Mouse (Mus musculus) spleen, adult 18-20 months (tissue): ENCODE measurements around the gene Nrg4.
A peak's percentile ranks its signal among the peaks of the same experiment; 100 is the strongest.

ENCODE experiments used
- DNase-seq, 2 experiments: peaks; one replicate each; pipeline ENCODE4 v3.0.0; 2022; ENCODE audit warnings: mixed read lengths in 2 of 2

Nrg4 gene

DNA sequence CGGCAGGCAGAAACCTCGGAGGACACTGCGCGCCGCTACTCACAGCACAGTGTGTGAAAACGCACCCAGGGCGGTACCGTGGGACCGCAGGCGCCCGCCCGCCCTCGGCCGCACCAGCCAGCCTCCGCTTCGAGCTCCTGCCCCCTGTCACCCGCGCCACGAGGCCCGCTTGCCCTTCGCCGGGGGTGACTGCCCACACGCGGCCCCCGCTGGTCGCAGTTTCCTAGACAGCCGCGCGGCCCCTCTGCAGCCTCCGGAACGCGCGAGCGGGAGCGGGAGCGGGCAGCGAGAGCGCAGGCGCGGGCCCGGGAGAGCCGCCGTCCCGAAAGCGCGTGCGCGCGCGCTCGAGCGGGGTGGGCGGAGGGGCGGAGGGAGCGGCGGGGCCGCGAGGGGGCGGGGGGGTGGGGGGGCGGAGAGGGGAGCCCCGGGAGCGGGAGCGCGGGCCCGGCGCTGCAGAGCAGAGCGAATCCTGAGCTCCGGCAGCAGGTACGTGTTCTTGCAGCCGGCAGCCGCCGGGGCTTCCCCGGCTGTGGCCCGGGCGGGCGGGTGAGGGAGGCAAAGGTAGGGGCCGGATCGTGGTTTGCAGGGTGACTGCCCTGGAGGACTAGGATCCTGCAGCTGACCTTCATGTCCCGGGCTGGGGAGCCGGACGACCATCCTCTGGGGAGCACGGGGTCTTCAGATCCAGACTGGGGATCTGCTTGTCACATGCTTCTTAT, at the start of gene Nrg4, which contains the start of gene Tmem266:
TSS of gene Nrg4 (minus strand) at position 330 of the 719 bp plus-strand sequence.
TSS of gene Tmem266 (plus strand) at position 399 of the 719 bp plus-strand sequence.
- DNase-seq, result peak; percentile 50 to 53

DNA sequence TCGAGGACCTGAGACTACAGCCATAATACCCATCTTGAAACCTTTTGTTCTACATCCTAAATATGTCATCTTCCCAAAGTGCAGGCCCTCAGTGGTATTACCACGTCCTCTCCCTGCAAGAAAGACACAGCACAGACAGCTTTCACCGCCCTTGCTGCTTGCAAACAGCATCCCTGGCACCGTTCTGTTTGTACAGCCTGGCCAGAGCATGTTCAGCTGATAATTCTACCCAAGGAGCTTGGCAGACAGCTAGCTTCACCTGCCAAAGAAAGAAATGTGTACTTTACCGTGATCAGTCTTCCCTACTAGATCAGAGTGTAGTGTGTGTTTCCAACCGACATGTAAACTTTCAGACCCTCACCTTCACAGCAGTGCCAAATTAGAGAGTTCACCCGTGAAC, 45.3 kb upstream of the Nrg4 start:
- no peak for DNase-seq

DNA sequence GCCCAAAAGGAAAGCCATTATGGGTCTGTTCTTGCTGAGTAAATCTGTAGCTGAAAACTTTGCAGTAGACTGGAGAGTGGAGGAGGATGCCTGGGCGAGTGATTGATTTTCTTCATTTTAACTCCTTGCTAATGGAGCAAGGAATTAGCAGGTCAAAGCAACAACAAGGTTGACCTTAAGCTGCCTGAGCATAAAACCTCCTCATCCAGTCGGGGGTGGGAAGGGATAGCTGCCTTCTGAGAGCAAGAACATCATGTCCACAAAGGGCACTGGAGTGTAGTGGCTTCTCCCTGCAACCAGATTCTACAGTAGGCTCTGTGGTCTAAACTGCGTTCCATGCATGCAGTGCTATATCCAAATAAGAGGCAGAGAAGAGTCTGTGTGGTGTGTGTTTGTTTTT, 41.4 kb upstream of the Nrg4 start:
- DNase-seq, result no peak

DNA sequence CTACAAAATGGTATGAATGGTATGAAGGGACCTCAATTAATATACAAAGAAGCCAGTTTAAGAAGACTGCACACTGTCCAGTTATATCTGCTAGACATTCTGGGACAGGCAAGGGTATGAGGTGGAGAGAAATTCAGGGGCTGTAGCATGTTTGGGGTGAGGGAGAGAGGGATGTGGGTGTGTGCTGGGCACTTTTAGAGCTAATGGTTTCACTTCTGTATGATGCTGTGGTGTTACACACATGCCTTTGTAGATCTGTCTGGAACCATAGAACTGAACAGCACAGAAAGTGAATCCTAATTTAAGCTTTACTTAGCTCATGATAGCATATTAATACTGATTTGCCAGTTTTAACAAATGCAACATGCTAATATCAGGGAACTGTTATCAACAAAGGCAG, 37.1 kb upstream of the Nrg4 start:
- no peak for DNase-seq

DNA sequence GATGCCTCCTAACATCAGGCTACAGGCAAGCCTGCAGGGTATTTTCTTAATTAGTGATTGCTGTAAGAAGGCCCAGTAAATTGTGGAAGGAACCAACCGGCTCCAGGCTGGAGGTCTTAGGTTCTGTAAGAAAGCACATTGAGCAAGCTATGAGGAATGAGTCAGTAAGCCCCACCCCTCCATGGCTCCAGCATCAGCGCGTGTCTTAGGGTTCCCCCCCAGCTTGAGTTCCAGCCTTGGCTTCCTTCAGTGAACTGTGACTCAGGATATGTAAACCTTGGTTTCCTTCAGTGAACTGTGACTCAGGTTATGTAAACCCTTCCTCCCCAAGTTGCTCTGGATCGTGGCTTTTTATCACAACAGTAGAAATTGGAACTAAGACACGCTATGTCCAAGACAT, 35.3 kb upstream of the Nrg4 start:
- no peak for DNase-seq

DNA sequence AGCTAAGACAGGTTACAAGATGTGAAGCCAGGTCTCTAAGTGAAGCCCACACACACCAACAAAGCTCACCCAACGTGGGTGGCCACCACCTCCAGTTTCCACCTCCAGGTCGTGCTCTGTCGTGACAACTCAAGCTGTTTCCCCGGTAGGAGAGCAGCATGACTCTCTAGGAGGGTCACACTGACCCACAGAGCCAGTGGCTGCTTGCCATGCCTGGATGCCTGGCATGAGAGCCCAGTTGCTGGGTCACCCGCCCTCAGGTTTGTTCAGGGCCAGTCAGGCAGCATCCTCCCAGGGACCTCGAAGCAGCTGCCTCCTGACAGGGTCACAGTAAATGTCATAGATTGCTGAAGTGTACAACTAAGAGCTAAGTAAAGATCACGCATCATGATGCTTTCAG, 34.2 kb upstream of the Nrg4 start:
- no peak for DNase-seq

GRCm38 (mm10) chr9:55360372-55360771, 33.7 kb upstream of the Nrg4 start:
- DNase-seq, result no peak

DNA sequence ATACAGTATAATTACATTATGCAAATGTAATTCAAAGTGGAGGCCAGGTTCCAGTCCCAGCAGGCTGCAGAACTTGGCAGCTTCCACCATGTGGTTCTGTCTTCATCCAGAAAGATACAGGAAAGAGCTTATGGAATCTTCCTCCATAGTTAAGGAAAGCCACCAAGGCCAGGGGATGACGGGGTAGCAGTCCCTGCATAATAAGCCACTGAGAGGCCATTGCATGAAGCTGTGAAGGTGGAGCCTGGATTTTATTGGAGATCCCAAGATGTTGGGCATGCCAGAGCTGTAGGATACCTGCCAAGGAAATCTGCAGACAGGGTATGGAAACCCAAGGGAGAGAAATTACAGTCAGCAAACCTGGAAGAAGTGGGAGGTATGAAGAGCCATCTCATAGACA, 30.5 kb upstream of the Nrg4 start:
- no peak for DNase-seq

GRCm38 (mm10) chr9:55355270-55355834, 28.7 kb upstream of the Nrg4 start:
- DNase-seq, result no peak

- no peak for DNase-seq
Measured at GRCm38 (mm10) chr9:55354686-55355085, 28.0 kb upstream of the Nrg4 start.

GRCm38 (mm10) chr9:55348664-55349063, 22.0 kb upstream of the Nrg4 start:
- DNase-seq, result no peak

GRCm38 (mm10) chr9:55345332-55345731, 18.7 kb upstream of the Nrg4 start:
- DNase-seq, result no peak

DNA sequence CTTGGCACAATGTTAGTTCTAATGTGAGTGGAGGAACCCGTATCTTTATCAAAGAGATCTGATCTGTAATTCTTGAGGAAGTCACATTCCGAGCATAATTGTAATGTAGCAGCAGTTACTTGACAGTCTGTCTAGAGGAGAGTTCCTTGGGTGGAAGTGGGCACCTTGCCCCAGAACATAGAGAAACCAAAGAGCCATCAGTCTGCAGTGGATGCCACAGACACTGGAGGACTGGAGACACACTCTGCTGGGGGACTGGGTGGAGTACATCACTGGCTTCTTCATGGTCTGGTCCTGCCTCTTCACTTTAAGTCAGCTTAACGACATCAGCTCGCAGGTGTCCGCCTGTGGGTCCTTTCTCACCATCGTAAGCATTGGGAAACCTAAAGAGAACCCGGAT, 17.5 kb upstream of the Nrg4 start:
- DNase-seq, result no peak

DNA sequence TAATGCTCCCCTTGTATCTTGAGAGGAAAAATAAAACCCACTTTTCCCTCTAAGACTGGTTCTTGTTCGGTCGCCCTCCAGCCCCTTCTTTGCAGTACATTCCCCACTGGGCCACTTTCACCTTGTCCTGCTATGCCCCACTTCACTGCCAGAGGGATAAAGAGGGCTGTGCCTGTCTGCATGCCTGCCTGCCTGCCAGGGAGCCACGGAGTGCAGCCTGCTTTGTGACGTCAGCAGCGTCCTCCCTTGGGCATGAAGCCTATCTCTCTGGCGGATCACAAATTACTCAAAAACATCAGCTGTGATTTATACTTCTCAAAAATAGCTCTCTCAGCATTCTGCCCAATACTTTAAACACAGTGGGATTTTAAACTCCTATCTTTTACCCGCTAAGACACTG, 6.3 kb upstream of the Nrg4 start:
- DNase-seq, result no peak

DNA sequence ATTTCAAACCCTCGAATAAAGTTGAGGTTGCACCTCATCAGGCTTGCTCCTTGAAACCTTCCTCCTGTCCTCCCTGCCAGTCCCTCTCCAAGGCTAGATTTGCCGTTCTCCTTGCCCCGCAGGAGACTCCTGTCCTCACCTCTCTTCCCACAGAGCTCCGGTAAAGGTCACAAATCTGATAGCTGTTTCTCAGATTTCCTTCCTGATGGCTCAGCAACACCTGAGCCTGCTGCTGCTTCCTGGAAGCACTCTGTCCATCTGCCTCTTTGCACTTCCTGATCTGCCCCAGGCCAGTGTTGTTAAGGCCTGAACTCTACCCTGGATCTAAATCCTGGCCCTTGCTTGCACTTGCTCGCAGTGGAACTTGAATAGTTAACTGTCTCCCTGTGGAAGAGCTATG, 5.8 kb upstream of the Nrg4 start:
- no peak for DNase-seq

DNA sequence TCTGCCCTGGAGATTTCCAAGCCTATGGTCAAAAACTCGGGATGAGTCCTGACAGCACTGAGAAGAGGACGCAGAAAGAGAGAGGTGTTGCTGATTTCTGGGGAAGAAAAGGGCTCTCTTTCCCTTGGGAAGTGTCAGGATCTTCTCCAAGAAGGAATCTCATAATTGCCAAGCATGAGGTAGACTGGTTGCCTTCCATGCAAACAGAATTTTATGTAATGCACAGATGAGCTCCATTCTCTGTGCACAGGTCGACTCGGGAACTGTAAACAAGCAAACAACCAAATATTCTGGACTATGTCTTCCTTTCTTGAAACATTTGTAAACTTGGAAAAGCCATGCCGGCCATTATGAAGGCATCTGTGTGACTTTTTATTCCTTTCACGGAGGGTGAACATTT, 2.8 kb upstream of the Nrg4 start:
- no peak for DNase-seq

DNA sequence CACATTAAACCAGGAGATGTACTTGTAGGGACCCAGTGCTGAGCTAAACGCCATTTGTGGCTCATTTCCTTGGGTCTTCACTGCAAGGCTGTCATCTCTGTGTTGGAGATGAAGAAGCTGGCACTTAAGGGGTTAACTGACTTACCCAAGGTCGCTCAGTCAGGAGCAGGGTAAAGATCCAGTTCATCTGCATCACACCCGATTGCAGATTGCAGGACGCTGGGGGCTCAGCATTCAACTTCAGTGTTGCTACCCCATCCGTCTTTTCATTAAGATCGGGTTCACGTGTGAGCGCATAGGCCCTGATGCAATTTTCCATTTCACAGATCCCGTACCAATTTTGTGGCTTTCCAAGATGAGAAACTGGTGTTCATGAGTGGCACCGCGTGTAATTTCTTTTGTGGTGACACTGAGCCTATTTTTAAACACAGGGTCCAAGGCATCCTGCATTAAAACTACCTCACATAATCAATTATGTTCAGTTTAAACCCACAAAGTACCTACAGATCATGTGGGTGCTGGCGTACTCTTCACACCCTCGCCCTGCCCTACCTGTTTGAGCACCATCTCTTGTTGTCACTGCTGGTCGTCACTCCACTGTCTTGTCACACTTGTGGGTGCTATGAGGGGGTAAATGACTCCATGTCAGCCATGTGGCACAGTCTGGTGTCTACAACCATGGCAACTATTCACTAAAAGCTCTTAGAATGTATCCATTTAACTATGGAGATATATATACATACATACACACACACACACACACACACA, 1.7 kb upstream of the Nrg4 start:
- DNase-seq, result no peak

GRCm38 (mm10) chr9:55327234-55327615, 581 bp upstream of the Nrg4 start:
- peak; percentile 27 to 35 for DNase-seq

- no peak for DNase-seq
Measured at GRCm38 (mm10) chr9:55325564-55326514, 805 bp downstream of the Nrg4 start.

DNA sequence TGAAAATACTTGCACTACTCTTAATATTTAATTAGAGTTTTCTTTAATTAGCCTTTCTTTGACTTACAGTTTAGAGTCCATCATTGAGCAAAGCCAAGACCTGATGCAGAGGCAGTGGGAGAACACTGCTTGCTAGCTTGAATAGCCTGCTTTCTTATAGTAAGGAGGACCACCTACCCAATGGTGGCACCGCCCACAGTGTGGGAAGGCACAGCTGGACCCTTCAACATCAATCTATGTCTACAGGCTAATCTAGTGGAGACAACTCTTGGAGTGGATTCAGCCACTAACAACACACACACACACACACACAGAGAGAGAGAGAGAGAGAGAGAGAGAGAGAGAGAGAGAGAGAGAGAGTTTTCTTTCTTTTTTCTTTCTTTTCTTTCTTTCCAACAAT, 1.6 kb downstream of the Nrg4 start:
- DNase-seq, result no peak

- DNase-seq, result no peak
Measured at GRCm38 (mm10) chr9:55324516-55324915, 2.1 kb downstream of the Nrg4 start.

DNA sequence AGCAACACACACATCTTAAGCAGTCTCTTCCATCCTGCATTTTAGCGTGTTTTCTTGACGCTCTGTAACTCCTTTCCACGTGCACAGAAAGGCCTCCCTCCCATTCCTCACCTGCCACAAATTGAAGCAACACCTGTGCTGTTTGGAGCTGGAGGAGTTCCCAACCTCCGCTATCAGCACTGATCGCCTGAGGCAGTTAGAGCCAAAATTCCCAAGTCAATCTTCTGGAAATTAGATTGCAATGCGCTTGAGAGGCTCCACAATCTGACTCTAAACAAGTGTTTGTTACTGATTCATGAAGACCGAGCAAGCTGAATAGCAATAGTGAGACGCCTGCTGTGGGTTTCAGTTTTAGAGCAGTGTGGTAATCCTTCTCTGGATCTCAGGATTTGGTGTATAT, 2.6 kb downstream of the Nrg4 start:
- DNase-seq, result no peak

DNA sequence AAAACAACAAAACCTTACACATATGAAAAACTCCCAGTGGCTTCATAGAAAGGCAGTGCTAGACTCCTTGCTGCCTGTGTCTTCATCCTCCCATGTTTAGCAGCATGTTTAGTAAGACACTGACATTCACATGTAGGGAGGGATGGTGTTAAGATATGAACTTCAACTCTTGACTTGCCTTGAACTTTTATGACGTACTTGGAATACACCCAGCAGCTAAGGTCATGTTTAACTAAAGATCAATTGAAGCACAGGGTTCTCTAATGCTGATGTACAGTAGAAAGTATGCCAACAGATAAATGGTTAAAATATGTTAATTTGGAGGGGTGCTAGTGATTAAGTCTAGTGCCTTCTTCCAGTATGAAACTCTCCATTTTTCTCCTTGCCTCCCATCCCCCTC, 4.0 kb downstream of the Nrg4 start:
- no peak for DNase-seq
